Mouse (Mus musculus): ENCODE measurements around the gene Klhdc7a. TPM values are rescaled to one million over a fixed set of nuclear protein-coding genes. Genes with fewer than 3 reads are reported as not detected.

The Klhdc7a gene
- polyA plus RNA-seq, 1 experiment from 2014 or later, result 0.24 TPM

DNA sequence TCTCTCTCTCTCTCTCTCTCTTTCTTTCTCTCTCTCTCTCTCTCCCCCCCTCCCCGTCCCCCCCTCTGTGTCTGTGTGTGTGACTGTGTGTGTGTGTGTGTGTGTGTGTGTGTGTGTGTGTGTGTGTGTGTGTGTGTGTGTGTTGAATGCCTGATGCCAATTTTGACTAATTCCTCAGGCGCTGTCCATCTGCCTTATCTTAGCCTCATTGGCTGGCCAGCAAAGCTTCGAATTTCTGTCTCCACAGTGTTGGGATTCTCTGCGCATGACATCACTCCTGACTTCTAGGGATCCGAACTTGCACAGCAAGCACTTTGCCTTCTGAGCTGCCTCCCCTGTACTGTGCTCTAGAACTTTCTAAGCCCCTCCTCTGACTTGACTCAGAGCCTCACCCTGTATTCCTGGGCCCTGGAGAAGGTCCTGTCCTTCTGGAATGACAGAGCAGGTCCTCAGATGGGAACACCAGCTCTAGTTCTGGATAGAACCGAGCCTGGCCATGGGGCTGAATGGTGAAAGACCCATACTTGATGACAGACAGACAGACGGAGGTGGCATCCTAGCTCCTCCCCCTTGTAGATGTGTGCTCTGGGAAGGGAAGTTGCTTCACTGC lies 16.8 kb downstream of the Klhdc7a start:
- 63% methylated on average over 6 of the region's 7 CpGs for WGBS
- H3K9me3 ChIP-seq, result peaks cover 9% of the 10 kb centered on the region; the same call in 1 of the 2 replicates
- H3K4me1 ChIP-seq, result peaks cover 25% of the 10 kb centered on the region
- peak overlapping the region; percentile 50; the same call in 1 of the 2 replicates for H3K4me3 ChIP-seq
- H3K36me3 ChIP-seq (replicated peaks), result no peaks in the 10 kb centered on the region
- H3K27ac ChIP-seq, result peak overlapping the region; percentile 51; the same call in 1 of the 2 replicates
- H3K27me3 ChIP-seq (ENCODE audit: poor library complexity, severe bottlenecking), result peaks cover 21% of the 10 kb centered on the region; the same call in 1 of the 2 replicates
- DNase-seq (ENCODE audit: extremely low spot score, low spot score), result no peak

DNA sequence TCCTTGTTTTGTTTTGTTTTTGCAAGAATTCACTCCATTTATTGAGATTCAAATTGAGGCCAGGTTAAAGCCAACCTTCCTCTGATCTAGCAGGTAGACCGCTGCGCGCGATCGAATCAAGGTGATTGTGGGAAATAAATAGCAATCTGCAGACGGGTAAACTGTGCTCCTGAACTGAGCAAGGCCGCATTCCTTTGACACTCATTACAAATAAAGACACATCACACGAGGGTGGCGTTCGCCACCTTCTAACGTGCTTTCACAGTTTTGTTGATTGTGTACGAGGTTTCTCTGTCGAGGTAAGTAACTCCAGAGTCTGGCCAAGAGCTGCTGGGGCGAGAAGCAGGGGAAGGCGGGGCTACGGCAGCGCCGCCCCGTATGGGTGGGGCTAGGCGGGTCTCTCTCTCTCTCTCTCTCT lies 17.4 kb downstream of the Klhdc7a start:
- peaks cover 25% of the 10 kb centered on the region for H3K4me1 ChIP-seq
- peaks cover 21% of the 10 kb centered on the region; the same call in 1 of the 2 replicates for H3K27me3 ChIP-seq (ENCODE audit: poor library complexity, severe bottlenecking)
- H3K36me3 ChIP-seq (replicated peaks), result no peaks in the 10 kb centered on the region
- peak overlapping the region; percentile 50 for H3K4me3 ChIP-seq
- peak overlapping the region; percentile 51; the same call in 1 of the 2 replicates for H3K27ac ChIP-seq
- under 1% methylated on average over 20 of the region's 20 CpGs for WGBS
- H3K9me3 ChIP-seq, result peaks cover 9% of the 10 kb centered on the region; the same call in 1 of the 2 replicates
- peak; percentile 25 for DNase-seq (ENCODE audit: extremely low spot score, low spot score)

DNA sequence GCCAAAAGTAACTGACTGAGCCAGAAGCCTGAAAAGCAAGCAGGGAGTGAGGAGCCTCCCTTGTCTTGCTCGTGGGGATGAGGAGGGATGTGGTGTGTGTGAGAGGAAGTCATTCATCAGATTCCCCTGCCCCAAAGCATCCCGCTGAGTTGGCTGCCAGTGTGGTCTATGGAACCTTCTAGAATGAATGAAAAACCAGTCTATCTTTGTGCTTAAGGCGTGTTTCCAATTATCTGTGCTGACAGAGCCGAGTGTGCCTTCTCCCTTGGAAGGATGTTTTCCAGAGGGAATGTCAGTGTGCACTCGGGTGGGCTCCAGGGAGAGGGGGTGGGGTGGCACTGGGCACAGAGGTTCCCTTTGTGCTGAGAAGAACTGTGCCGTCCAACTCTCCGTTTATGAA lies 19.2 kb downstream of the Klhdc7a start:
- no peak for DNase-seq (ENCODE audit: extremely low spot score, low spot score)
- no peak overlapping the region for H3K27ac ChIP-seq
- H3K36me3 ChIP-seq (replicated peaks), result no peaks in the 10 kb centered on the region
- WGBS, result 28% methylated on average over 7 of the region's 7 CpGs
- no peak overlapping the region for H3K4me3 ChIP-seq
- H3K4me1 ChIP-seq, result peaks cover 25% of the 10 kb centered on the region
- peaks cover 9% of the 10 kb centered on the region; the same call in 1 of the 2 replicates for H3K9me3 ChIP-seq
- peaks cover 21% of the 10 kb centered on the region; the same call in 1 of the 2 replicates for H3K27me3 ChIP-seq (ENCODE audit: poor library complexity, severe bottlenecking)

DNA sequence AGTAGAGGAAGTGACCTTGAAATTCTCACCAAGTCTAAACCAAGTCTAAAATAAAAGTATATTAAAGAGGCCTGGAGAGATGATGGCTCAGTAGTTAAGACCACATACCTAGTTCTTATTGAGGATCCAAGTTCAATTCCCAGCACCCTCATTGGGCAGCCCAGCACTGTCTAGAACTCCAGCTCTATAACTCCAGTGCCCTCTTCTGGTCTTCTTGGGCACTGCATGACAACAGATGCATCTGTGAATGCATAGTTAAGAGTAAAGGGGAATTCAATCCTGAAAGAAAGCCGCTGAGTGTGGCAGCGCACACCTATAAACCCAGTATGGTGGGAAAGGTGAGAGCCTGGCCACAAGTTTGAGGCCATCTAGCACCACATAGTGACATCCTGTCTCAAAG lies 20.5 kb downstream of the Klhdc7a start:
- 95% methylated on average over 2 of the region's 2 CpGs for WGBS

DNA sequence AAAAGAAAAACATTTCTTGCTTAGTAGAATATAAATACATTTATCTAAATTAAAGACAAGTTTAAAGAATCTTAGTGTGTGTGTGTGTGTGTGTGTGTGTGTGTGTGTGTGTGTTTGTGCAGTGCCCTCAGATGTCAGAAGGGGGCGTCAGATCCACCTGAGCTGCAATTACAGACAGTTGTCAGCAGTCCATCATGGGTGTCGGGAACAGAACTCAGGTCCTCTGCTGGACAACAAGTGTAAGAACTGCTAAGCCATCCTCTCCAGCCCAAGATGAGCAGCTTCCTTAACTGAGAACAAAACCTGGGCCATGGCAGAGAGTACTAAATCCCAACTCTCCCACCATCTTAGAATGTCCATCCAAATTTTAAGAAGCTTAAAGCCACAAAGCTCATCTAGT lies 26.0 kb downstream of the Klhdc7a start:
- 80% methylated on average over 2 of the region's 2 CpGs for WGBS

More for the DNA sequence above, 20.5 kb downstream of the Klhdc7a start:
- Histone ChIP-seq H3K4me3 (no peak overlapping the region), H3K27me3 (ENCODE audit: poor library complexity, severe bottlenecking) (peaks cover 21% of the 10 kb centered on the region; the same call in 1 of the 2 replicates), H3K36me3 (replicated peaks) (no peaks in the 10 kb centered on the region), H3K9me3 (peaks cover 5% of the 10 kb centered on the region; the same call in 1 of the 2 replicates), H3K4me1 (peaks cover 30% of the 10 kb centered on the region), H3K27ac (no peak overlapping the region)
- DNase-seq (ENCODE audit: extremely low spot score, low spot score), result no peak

DNA sequence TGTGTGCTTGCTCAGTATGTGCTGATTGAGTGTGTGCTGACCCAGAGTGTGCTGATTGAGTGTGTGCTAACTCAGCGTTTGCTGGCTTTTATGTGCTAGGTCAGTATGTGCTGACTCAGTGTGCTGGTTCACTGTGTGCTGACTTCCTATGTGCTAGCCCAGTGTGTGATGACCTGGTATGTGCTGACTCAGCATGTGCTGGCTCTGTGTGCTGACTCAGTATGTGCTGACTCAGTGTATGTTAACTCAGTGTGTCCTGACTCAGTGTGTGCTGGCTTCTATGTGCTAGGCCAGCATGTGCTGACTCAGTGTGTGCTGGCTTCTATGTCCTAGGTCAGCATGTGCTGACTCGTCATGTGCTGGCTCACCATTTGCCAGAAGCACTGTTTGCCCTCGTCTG lies 32.3 kb downstream of the Klhdc7a start:
- peaks cover 17% of the 10 kb centered on the region for H3K4me1 ChIP-seq
- H3K9me3 ChIP-seq, result no peaks in the 10 kb centered on the region
- no peaks in the 10 kb centered on the region for H3K36me3 ChIP-seq (replicated peaks)
- H3K27ac ChIP-seq, result no peak overlapping the region
- WGBS, result 81% methylated on average over 3 of the region's 3 CpGs
- DNase-seq (ENCODE audit: extremely low spot score, low spot score), result no peak
- H3K27me3 ChIP-seq (ENCODE audit: poor library complexity, severe bottlenecking), result peaks cover 9% of the 10 kb centered on the region
- no peak overlapping the region for H3K4me3 ChIP-seq

More for the DNA sequence above, 26.0 kb downstream of the Klhdc7a start:
- no peaks in the 10 kb centered on the region for H3K27me3 ChIP-seq (ENCODE audit: poor library complexity, severe bottlenecking)
- DNase-seq (ENCODE audit: extremely low spot score, low spot score), result no peak
- H3K4me3 ChIP-seq, result no peak overlapping the region
- H3K9me3 ChIP-seq, result no peaks in the 10 kb centered on the region
- no peak overlapping the region for H3K27ac ChIP-seq
- no peaks in the 10 kb centered on the region for H3K36me3 ChIP-seq (replicated peaks)
- 0 out of 2 replicates have a peak, but pooled peaks cover 7% of the 10 kb centered on the region for H3K4me1 ChIP-seq

DNA sequence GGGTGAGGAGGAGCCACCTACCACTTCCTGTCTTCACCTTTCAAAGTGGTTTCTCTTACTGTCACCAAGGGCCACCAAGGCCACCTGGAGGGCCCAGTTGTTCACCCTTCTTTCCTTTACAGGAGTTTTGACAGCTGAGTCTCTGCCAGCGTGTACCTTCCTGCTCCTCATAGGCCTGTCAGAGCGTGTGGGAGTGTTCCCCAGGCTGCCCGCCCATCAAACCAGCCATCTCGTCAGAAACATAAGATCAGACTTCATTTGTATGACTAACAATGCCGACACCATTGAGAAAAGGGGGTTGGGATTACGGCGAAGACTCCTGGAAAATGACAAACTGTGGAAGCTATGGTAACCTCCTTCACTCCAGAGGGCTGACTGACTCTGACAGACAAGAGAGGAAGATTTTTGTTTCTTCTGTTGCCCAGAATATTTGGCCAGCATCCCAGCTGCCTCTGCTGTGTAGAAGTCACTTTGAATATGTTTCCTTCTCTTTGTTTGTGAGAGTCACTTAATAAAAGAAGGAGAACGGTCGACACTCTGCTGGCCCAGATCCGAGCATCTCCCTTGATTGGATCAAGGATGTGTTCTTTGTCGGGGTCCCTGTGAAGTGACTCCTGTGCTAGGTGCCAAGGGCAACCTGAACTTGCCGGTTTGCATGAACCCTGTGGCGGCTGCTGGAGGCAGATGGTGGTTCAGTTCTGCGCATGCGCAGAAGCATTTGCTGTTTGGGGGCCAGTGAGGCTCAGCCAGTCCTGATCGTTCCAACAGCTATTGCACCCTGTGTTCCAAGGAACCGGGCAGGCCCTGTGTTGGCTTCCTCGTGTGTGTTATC lies 34.6 kb downstream of the Klhdc7a start:
- WGBS, result 85% methylated on average over 18 of the region's 18 CpGs

DNA sequence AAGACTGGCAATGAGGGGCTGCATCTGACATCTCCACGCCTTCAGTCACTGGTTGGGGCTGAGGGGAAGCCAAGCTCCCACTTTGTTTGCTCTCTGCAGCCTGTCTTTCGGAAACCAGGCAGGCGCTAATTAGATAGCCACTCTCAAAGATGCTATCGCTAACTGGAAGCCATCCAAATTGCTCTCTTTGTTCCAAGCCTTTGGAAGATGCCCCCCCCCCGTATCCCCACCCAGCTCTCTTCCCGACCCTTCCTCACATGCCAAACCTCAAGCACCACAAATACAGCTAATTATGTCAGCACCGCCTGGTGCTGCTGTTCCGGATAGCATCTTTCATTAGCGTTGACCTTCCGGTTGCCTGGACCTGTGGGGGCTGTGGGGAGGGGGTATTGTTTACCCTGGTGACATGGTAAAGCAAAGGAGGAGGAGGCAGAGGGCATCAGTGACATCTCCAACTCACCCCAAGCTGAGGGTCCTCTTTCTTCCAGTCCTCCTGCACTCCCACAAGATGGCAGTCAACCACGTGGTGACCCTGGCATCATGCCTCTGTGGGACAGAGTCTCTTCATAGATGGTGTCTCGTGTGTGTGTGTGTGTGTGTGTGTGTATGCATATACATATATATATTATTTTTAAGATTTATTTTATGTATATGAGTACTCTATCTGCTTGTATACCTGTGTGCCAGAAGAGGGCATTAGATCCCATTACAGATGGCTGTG lies 35.9 kb downstream of the Klhdc7a start:
- H3K9me3 ChIP-seq, result no peaks in the 10 kb centered on the region
- 47% methylated on average over 12 of the region's 12 CpGs for WGBS
- DNase-seq (ENCODE audit: extremely low spot score, low spot score), result no peak
- H3K27me3 ChIP-seq (ENCODE audit: poor library complexity, severe bottlenecking), result peaks cover 33% of the 10 kb centered on the region
- H3K36me3 ChIP-seq (replicated peaks), result no peaks in the 10 kb centered on the region
- H3K4me3 ChIP-seq, result no peak overlapping the region
- peaks cover 29% of the 10 kb centered on the region for H3K4me1 ChIP-seq
- peak overlapping the region; percentile 26; the same call in 1 of the 2 replicates for H3K27ac ChIP-seq

More for the DNA sequence above, 34.6 kb downstream of the Klhdc7a start:
- 0 out of 2 replicates have a peak overlapping the region, but pooled peaks have one; percentile 31 for H3K27ac ChIP-seq
- peaks cover 23% of the 10 kb centered on the region for H3K4me1 ChIP-seq
- no peak overlapping the region for H3K4me3 ChIP-seq
- no peak for DNase-seq (ENCODE audit: extremely low spot score, low spot score)
- H3K9me3 ChIP-seq, result no peaks in the 10 kb centered on the region
- H3K36me3 ChIP-seq (replicated peaks), result no peaks in the 10 kb centered on the region
- H3K27me3 ChIP-seq (ENCODE audit: poor library complexity, severe bottlenecking), result peaks cover 30% of the 10 kb centered on the region

DNA sequence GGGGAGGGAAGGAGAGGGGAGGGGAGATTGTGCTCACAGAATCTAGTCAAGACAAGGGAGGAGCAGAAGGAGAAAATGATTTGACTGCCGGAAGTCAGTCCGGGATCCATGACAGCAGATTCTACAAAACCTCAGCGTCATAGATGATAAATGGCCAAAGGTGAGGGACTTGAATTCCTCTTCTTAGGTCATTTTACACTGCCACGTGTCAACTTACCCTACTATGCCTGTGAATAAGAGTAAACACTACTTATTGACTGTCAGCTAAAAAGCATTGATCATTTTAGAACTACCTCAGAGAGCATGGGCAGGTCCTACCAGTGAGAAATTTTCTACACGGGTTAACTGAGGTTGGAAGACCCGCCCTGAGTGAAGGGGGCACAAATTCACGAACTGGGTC lies 36.9 kb downstream of the Klhdc7a start:
- 60% methylated on average over 7 of the region's 7 CpGs for WGBS
- no peak overlapping the region for H3K4me3 ChIP-seq
- peaks cover 42% of the 10 kb centered on the region for H3K27me3 ChIP-seq (ENCODE audit: poor library complexity, severe bottlenecking)
- no peak overlapping the region for H3K27ac ChIP-seq
- no peak for DNase-seq (ENCODE audit: extremely low spot score, low spot score)
- H3K36me3 ChIP-seq (replicated peaks), result no peaks in the 10 kb centered on the region
- H3K4me1 ChIP-seq, result peaks cover 40% of the 10 kb centered on the region
- H3K9me3 ChIP-seq, result no peaks in the 10 kb centered on the region

DNA sequence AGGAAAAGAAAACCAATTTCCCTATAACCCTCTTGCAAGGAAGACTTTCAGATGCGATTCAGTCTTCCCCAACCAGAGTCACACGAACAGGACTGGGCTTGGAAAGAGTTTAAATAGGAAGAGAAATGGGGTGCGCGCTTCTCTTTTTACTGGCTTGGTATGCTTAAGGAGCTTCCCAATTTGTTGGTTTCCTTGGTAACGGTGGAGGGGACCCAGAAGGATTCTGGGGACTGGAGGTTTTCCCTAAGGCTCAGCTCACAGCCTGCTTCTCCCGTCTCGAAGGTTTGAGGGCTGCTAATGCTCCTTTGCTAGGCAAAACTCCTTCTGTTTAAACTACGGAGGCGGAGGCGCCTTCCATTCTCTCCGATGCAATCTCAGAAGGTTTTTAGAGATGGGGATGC lies 41.7 kb downstream of the Klhdc7a start:
- DNase-seq (ENCODE audit: extremely low spot score, low spot score), result peak; percentile 47
- WGBS, result 3% methylated on average over 11 of the region's 11 CpGs
- H3K36me3 ChIP-seq (replicated peaks), result no peaks in the 10 kb centered on the region
- peaks cover 47% of the 10 kb centered on the region for H3K4me1 ChIP-seq
- peaks cover 63% of the 10 kb centered on the region for H3K27me3 ChIP-seq (ENCODE audit: poor library complexity, severe bottlenecking)
- peak overlapping the region; percentile 44 for H3K4me3 ChIP-seq
- peak overlapping the region; percentile 77 for H3K27ac ChIP-seq
- H3K9me3 ChIP-seq, result no peaks in the 10 kb centered on the region

DNA sequence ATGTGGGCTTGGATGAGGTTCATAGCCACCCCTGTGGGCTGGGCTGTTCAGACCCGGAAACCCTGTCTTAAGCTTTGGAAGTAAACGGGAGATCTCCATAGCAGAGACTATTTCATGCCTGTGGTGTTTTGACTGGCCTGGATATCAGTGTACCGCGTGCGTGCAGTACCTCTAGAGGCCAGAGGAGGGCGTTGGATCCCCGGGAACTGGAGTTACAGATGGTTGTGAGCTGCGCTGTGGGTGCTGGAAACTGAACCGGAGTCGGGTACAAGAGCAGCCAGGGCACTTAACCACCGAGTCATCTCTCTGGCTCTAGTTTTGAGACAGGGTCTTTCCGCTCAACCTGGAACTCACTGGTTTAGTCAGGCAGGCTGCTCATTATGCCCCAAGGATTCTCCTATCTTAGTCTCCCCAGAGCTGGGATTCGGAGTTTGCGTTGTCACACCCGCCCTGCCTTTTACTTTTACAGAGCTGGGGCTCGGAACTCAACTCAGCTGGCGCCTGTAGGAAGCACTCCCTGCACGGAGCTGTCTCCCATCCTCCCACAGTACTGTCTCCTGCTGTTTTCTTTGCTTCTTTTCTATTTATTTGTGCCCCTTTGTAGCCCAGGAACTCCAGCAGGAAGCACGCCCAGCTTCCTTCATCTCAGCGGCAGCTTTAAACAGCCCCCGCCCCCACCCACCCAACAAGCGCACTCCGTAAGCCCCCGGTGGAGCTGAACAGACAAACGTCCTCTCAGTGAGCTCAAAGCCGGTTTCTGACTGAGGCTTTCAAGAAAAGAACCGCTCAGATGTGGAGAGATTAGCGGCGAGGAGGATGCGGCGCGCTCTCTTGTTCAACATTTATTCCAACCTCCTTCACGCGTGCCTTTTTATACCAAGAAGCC lies 42.3 kb downstream of the Klhdc7a start:
- H3K9me3 ChIP-seq, result no peaks in the 10 kb centered on the region
- peak; percentile 61 for DNase-seq (ENCODE audit: extremely low spot score, low spot score)
- H3K4me1 ChIP-seq, result peaks cover 44% of the 10 kb centered on the region
- H3K36me3 ChIP-seq (replicated peaks), result no peaks in the 10 kb centered on the region
- peak overlapping the region; percentile 44 for H3K4me3 ChIP-seq
- H3K27ac ChIP-seq, result peak overlapping the region; percentile 77
- H3K27me3 ChIP-seq (ENCODE audit: poor library complexity, severe bottlenecking), result peaks cover 57% of the 10 kb centered on the region
- WGBS, result 13% methylated on average over 34 of the region's 34 CpGs
